In genomic region chr17:85045160-85045559, GRCm38 (mm10) we compare ENCODE assay signal across 21 mouse cellular contexts. TPM values are rescaled to one million over a fixed set of nuclear protein-coding genes. Genes with fewer than 3 reads are reported as not detected.
DNase-seq lines count a peak whose midpoint lies in the region; ATAC-seq and TF ChIP-seq lines count a peak whose summit lies in the region.
"Had no signal": no experiment of that assay in that cellular context is flagged by ENCODE, and none has a peak within 500 bp of the region (broad histone marks: within the 10 kb centered on the region; RNA-seq: fewer than 3 reads in every experiment).

No protein-coding gene starts in this region.

- TF ChIP-seq CTCF in thymus, adult 2 months (IDR thresholded peaks at IDR 0.05; ENCODE audit: borderline replicate concordance, control insufficient read depth, extremely low read depth, insufficient read depth, low read length, poor library complexity) = no peak
- no peak for TF ChIP-seq CTCF in cerebellum, adult 2 months (IDR thresholded peaks at IDR 0.05; ENCODE audit: borderline replicate concordance, insufficient read depth, low read depth, low read length)

- TF ChIP-seq POLR2A in thymus, adult 2 months (IDR thresholded peaks at IDR 0.05; ENCODE audit: control insufficient read depth, extremely low read depth, insufficient read depth, low read length, poor library complexity) = no peak
- TF ChIP-seq POLR2A in cerebellum, adult 2 months (IDR thresholded peaks at IDR 0.05; ENCODE audit: borderline replicate concordance, insufficient read depth, low read length) = no peak

- H3K4me3 ChIP-seq in kidney, embryonic 14.5 days (ENCODE audit: low read length) = no peak overlapping the region
- H3K4me3 ChIP-seq in thymus, adult 2 months (ENCODE audit: control insufficient read depth, insufficient read depth, low read length) = no peak overlapping the region
- no peak overlapping the region for H3K4me3 ChIP-seq in cerebellum, adult 2 months (replicated peaks; ENCODE audit: insufficient read depth, low read depth, low read length)
- H3K4me3 ChIP-seq: forebrain, embryonic 15.5 days; heart, embryonic 12.5 days; hindbrain, embryonic 15.5 days; liver, embryonic 13.5 days; neural tube, embryonic 12.5 days; stomach, embryonic 15.5 days had no signal

- H3K4me2 ChIP-seq in kidney, embryonic 14.5 days (replicated peaks; ENCODE audit: low read depth, low read length) = no peak overlapping the region
- H3K4me2 ChIP-seq: forebrain, embryonic 15.5 days; heart, embryonic 12.5 days; hindbrain, embryonic 15.5 days; liver, embryonic 13.5 days; neural tube, embryonic 12.5 days; stomach, embryonic 15.5 days had no signal

- H3K4me1 ChIP-seq in kidney, embryonic 14.5 days (ENCODE audit: control insufficient read depth, insufficient read depth, low read length) = no peaks in the 10 kb centered on the region
- H3K4me1 ChIP-seq in thymus, adult 2 months (replicated peaks; ENCODE audit: control insufficient read depth, insufficient read depth, low read length) = no peaks in the 10 kb centered on the region
- H3K4me1 ChIP-seq in cerebellum, adult 2 months (ENCODE audit: control insufficient read depth, insufficient read depth, low read length) = no peaks in the 10 kb centered on the region
- H3K4me1 ChIP-seq: forebrain, embryonic 15.5 days; heart, embryonic 12.5 days; hindbrain, embryonic 15.5 days; neural tube, embryonic 12.5 days; stomach, embryonic 15.5 days had no signal

- ATAC-seq in kidney, embryonic 14.5 days (ENCODE audit: low FRiP score, low TSS enrichment) = no peak
- 0 out of 2 replicates have a peak, but pooled peaks have one; percentile 24 for ATAC-seq in erythroblast, adult 5-6 weeks (replicated peaks; ENCODE audit: low FRiP score, poor library complexity, severe bottlenecking)
- ATAC-seq: forebrain, embryonic 15.5 days had no signal

- H3K9ac ChIP-seq in kidney, embryonic 14.5 days (ENCODE audit: low read depth, low read length) = no peak overlapping the region
- H3K9ac ChIP-seq: forebrain, embryonic 15.5 days; heart, embryonic 12.5 days; hindbrain, embryonic 15.5 days; liver, embryonic 13.5 days; neural tube, embryonic 12.5 days; stomach, embryonic 15.5 days had no signal

- 80% methylated on average over 12 of the region's 12 CpGs for WGBS in kidney, embryonic 14.5 days
- 93% methylated on average over 12 of the region's 12 CpGs for WGBS in thymus, adult 2 months
- WGBS in cerebellum, adult 2 months = 83% methylated on average over 12 of the region's 12 CpGs

- DNase-seq in kidney, postnatal 36 days = no peak
- DNase-seq in thymus, adult 2 months = peak; percentile 19
- no peak for DNase-seq in thymus, postnatal 10 days (ENCODE audit: low spot score in 2 of 2)
- no peak for DNase-seq in cerebellum, adult 2 months
- DNase-seq in retina, embryonic 14.5 days (ENCODE audit: low spot score) = no peak
- DNase-seq: adrenal gland, adult 2 months; cerebellum, adult 11 months; cerebellum, postnatal 25 days; liver, embryonic 13.5 days; lung, postnatal 14 days; right cerebral cortex, postnatal 14 days had no signal

- no peaks in the 10 kb centered on the region for H3K27me3 ChIP-seq in kidney, embryonic 14.5 days (ENCODE audit: control insufficient read depth, insufficient read depth, low read length)
- H3K27me3 ChIP-seq in thymus, adult 2 months (ENCODE audit: control insufficient read depth, insufficient read depth, low read length) = no peaks in the 10 kb centered on the region
- no peaks in the 10 kb centered on the region for H3K27me3 ChIP-seq in cerebellum, adult 2 months (ENCODE audit: control insufficient read depth, insufficient read depth, low read length)
- H3K27me3 ChIP-seq: forebrain, embryonic 15.5 days; heart, embryonic 12.5 days; hindbrain, embryonic 15.5 days; liver, embryonic 13.5 days; neural tube, embryonic 12.5 days; stomach, embryonic 15.5 days had no signal

- no peaks in the 10 kb centered on the region for H3K9me3 ChIP-seq in kidney, embryonic 14.5 days (ENCODE audit: control insufficient read depth, low read length)
- H3K9me3 ChIP-seq: forebrain, embryonic 15.5 days; G1E; heart, embryonic 12.5 days; hindbrain, embryonic 15.5 days; liver, embryonic 13.5 days; neural tube, embryonic 12.5 days; stomach, embryonic 15.5 days had no signal

- peak overlapping the region; percentile 52; the same call in 1 of the 2 replicates for H3K27ac ChIP-seq in kidney, embryonic 14.5 days (ENCODE audit: low read depth, low read length)
- H3K27ac ChIP-seq in thymus, adult 2 months (ENCODE audit: control insufficient read depth, insufficient read depth, low read length) = no peak overlapping the region
- H3K27ac ChIP-seq in cerebellum, adult 2 months (ENCODE audit: insufficient read depth, low read length) = no peak overlapping the region
- H3K27ac ChIP-seq: forebrain, embryonic 15.5 days; hindbrain, embryonic 15.5 days; liver, embryonic 13.5 days; neural tube, embryonic 12.5 days; stomach, embryonic 15.5 days had no signal

- H3K36me3 ChIP-seq in kidney, embryonic 14.5 days (ENCODE audit: control insufficient read depth, insufficient read depth, low read length) = no peaks in the 10 kb centered on the region
- no peaks in the 10 kb centered on the region for H3K36me3 ChIP-seq in thymus, adult 2 months (ENCODE audit: control insufficient read depth, insufficient read depth, low read length)
- H3K36me3 ChIP-seq: forebrain, embryonic 15.5 days; G1E; heart, embryonic 12.5 days; hindbrain, embryonic 15.5 days; liver, embryonic 13.5 days; neural tube, embryonic 12.5 days; stomach, embryonic 15.5 days had no signal

RNA-seq across cellular contexts. Expression of gene Slc3a1, which starts 17.0 kb away (rescaled TPM):
- 1.0 and 2.3 TPM in 2 replicates for polyA plus RNA-seq in kidney, embryonic 14.5 days (2014; fragmentation: Nextera tagmentation; extraction: Ambion mirVana)
- polyA plus RNA-seq in thymus, adult 2 months (2012; rRNA removed) = 0.55 and 0.83 TPM in 2 replicates
- not detected in 2 replicates for total RNA-seq in erythroblast, adult 5-6 weeks (2015; ENCODE audit: low replicate concordance)
- not detected in 2 replicates for total RNA-seq in erythroblast, adult 5-6 weeks (2017; ENCODE audit: low replicate concordance)
- 0.33 and 0.54 TPM in 2 replicates for polyA plus RNA-seq in cerebellum, adult 2 months (2012; rRNA removed)
- total RNA-seq: heart, postnatal 25 days; monocyte, adult 5-6 weeks had no signal
- polyA plus RNA-seq: G1E; heart, embryonic 12.5 days had no signal

RNA-seq across cellular contexts. Expression of gene Prepl, which starts 44.9 kb away (rescaled TPM):
- polyA plus RNA-seq in kidney, embryonic 14.5 days (2014; fragmentation: Nextera tagmentation; extraction: Ambion mirVana) = 18.3 and 35.6 TPM in 2 replicates
- polyA plus RNA-seq in thymus, adult 2 months (2012; rRNA removed) = 10.7 and 11.6 TPM in 2 replicates
- total RNA-seq in erythroblast, adult 5-6 weeks (2015; ENCODE audit: low replicate concordance) = 6.1 and 17.9 TPM in 2 replicates
- total RNA-seq in erythroblast, adult 5-6 weeks (2017; ENCODE audit: low replicate concordance) = 3.7 and 5.7 TPM in 2 replicates
- 286 and 307 TPM in 2 replicates for polyA plus RNA-seq in cerebellum, adult 2 months (2012; rRNA removed)

RNA-seq across cellular contexts. Expression of gene Camkmt, which starts 45.2 kb away (rescaled TPM):
- 12.5 and 13.1 TPM in 2 replicates for polyA plus RNA-seq in kidney, embryonic 14.5 days (2014; fragmentation: Nextera tagmentation; extraction: Ambion mirVana)
- polyA plus RNA-seq in thymus, adult 2 months (2012; rRNA removed) = 3.4 and 4.2 TPM in 2 replicates
- total RNA-seq in erythroblast, adult 5-6 weeks (2015; ENCODE audit: low replicate concordance) = 2.3 TPM in 1 of 2 replicates, not detected in the other
- total RNA-seq in erythroblast, adult 5-6 weeks (2017; ENCODE audit: low replicate concordance) = 1.5 and 2.8 TPM in 2 replicates
- polyA plus RNA-seq in cerebellum, adult 2 months (2012; rRNA removed) = 6.5 and 6.6 TPM in 2 replicates
